Mouse (Mus musculus) layer of hippocampus, adult 18-20 months (tissue): ENCODE data around the gene Metrnl. TPM values are rescaled to one million over a fixed set of nuclear protein-coding genes. Genes with fewer than 3 reads are reported as not detected.
A peak's percentile ranks its signal among the peaks of the same experiment; 100 is the strongest.
"Not testable (repeated sequence)": the region's sequence is repeated elsewhere in the genome, so short reads cannot be mapped to it uniquely, and the experiment has no call there.

Experiments
- DNase-seq, 2 experiments: peaks; one replicate each; pipeline ENCODE4 v3.0.0; 2022; ENCODE audit warnings: low spot score in 2 of 2
- long read RNA-seq: library from polyadenylated mRNA; stranded (forward); transcript quantifications from one replicate; pipeline ENCODE4 v2.0.0, GENCODE M21; 2021
- total RNA-seq, 2 experiments: library from RNA; stranded (reverse); gene quantifications; 2 replicates each; pipeline ENCODE4 v1.2.3; 2021

Metrnl gene
- total RNA-seq = 10 to 100 TPM; 11.0 to 12.5 TPM
- long read RNA-seq, transcript Metrnl-201 (4 exons, 1,401 nt) = major isoform, 12 of 16 reads
- long read RNA-seq, partial matches to known transcripts = 1 of 16 reads
- long read RNA-seq, other reads (novel, unspliced or antisense) = 3 of 16 reads

DNA sequence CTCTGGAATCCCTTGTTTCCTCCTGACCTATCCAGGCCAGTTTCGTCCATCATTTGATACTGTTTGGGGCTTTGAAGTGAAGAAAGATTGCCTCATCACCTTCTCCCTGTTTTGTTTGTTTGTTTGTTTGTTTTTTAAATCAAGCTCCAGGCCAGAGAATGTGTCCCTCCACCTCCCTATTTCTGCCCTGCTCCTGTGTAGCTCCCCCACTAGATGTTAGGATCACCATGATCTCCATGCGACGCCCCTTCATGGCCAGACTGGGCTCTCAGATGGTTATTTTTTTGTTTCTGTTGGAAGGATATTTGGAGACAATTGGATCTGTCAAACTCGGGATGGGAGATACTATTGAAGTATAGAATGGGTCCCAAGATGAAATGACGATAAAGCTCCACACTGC is at the start of gene Metrnl:
Gene Metrnl (plus strand): TSS at position 301 of the 400 bp plus-strand sequence.
- no peak for DNase-seq

DNA sequence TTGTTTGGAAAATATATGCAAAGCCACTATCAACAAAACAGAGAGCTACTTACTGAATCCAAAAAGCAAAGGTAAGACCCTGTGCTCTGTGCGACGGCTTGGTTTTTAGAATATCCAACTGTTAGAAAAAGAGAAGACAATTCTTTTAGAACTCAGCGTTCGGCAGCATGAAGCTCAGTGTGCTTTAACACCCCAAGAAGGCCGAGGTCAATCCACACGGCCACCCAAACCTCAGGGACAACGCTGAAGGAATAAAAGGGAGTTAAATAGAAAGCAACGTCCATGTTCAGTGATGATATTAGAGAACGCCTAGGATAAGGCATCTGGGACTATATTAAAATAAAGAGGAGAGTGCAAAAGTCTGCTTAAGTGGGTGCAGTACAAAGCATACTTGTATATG is 49.8 kb upstream of the Metrnl start:
- no peak for DNase-seq

DNA sequence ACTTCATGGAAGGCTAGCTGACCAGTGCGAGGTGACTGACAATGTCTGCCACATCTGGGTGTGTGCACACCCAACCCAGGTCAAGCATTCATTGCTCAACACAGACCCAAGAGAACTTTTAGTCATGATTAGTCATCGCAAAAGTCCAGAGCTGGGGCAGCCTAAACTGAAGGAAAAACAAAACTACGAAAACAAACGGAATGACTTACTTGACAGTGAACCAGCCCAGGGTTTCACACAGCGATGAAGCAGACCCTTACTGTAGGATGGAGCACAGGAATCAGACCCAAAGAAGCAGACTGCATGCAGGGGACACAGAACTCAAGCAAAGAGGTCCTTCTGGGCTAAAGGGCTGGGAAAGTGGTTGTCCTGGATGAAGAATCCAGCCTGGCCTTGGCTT is 49.4 kb upstream of the Metrnl start:
- DNase-seq = no peak

DNA sequence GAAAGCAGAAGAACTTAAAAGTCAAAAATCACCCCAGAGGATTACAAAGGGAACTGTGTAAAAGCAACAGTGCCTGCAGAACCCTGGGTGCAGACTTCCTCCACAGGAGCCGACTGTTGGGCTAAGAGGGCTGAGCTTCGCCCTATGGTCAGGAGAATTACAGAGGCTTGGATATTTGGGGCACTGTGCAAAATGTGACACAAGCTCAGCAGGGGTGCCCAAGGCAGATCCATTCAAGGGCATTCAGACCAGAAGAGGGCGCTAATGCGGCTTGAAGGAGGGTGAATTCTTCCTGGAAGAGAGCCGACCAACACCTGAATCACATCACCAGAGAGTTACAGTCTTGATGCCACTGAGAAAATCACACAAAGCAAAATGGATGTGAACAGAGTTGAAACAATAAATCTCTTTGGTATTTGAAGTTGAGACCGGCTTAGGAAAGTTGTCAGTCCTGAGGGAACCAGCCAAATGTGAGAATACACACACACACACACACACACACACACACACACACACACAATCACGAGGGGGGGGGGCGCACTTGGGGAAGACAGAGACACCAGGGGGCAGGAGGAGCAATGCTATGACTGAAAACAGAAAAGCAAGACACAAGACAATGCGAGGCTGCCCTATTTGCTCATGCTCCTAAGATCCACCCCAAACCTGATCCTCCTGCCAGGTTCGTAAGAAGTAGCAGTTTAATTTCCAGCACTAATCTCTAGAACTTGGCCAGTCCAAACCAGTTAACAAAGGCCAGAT is 48.6 kb upstream of the Metrnl start:
- peak in 1 of 2 experiments; percentile 41 for DNase-seq

DNA sequence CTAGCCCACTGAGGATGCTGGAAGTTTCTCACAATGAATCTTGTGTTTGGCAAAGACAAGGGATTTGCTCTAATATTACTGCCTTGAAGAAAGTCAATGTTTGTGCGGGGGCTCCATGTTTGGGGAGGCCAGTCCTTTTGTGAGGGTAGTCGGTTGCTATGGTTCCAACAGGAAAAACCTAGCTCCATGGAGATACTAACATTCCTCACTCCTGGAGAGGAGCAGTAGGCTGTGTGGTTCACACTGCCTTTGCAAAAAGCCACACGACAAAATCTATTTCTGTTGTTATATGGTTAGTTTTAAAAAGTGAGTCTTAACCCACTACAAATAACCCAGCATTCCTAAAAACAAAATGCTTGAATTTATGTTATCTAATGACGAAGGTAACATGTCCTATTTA is 47.7 kb upstream of the Metrnl start:
- no peak for DNase-seq

DNA sequence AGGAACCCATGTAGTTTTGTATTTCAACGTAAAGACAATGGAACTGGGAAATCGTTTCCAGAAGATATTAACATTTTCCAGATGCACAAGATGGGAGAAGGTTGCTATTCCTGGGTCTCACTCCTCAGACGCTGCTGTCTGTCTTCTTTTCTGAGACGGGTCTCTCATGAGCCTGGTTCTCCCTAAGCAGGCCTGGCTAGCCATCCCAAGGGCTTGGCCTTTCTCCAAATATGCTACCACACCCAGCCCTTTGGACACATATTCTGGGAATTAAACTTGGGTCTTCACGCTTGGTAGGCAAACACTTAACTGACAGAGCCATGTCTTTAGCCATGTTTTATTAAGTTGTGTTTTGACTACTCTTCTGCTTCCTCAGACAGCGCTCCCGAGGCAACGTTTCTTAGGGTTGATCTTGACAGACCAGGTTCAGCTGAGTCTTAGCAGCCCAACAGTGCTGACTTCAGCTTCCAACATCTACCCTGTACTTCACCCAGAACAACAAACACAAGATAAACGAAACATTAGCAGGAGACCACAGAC is 46.9 kb upstream of the Metrnl start:
- DNase-seq = no peak

DNA sequence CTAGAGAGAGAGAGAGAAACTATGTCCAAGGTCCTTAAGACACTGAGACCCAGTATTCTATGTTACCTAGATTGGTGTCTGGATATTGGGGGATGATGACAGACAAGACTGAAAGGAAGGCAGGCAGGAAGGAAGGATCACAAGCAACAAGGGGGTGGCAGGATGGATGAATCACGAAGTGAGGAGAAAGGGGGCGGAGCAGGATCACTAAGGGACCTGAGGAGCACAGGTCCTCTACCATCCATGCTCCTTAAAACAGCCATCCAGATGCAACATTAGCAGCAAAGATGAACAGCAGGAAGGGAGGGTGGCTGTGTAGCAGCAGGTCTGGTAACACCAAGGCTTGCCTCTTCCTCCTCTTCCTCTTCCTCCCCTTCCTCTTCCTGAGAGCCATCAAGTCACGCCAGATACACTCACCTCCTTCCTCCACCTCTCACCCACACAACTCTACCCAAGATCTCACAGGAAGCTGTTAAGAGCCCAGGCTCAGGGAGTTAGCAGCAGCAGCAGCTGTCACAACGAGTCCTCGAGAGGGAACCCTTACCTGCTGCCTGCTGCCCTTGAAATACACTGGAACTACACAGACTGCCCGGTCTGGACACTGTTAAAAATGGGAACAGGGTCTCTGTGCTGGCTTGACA is 46.1 kb upstream of the Metrnl start:
- DNase-seq = no peak

DNA sequence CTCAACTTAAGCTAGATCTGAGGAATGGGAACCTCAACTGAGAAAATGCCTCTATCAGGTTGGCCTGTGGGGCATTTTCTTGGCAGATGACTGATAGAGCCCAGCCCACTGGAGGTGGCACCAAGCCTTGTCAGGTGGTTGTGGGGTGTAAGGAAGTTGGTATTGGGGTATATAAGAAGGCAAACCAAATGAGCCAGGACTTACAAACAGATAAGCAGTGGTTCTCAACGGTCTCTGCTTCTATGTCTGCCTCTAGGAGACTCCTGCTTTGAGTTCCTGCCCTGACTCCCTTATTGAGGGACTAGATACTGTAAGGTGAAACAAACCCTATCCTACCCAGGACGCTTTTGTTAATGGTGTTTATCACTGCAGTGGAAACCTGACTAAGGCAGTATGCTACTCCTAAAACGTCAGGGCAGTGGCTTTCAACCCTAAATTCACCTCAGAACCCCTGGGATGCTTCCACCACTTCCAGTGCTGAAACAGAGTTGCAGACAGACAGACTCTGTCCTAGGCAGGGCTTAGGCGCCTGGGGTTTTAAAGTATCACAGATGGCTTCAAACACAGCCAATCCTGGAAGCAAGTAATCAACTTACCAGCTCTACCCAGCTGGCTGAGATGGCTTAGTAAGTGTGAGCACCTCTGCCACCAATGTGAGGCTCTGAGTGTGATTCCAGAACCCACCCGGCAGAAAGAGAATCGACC is 45.4 kb upstream of the Metrnl start:
- DNase-seq = no peak

DNA sequence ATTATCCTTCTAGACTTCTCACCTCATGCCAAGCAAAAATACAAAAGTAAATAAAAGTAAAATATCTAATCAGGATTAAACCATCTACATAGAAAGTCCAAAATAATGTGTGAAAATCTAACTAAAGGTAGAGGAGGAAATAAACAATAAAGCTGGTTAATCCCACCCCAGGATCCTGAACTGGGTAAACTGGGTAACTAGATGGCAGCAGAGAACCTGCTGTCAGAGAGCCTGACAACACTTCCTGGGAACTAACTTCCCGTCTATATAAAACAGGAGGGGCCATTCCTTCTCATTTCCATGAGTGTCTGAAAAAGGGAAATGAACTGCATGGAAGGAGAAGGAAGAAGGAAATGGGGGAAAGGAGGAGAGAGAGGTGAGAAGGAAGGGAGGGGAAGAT is 43.2 kb upstream of the Metrnl start:
- no peak for DNase-seq

DNA sequence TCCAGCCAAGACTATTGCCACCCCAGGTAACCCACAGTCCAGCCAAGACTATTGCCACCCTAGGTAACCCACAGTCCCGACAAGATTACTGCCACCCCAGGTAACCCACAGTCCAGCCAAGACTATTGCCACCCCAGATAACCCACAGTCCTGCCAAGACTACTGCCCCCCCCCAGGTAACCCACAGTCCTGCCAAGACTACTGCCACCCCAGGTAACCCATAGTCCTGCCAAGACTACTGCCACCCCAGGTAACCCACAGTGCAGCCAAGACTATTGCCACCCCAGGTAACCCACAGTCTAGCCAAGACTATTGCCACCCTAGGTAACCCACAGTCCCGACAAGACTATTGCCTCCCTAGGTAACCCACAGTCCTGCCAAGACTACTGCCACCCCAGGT is 40.7 kb upstream of the Metrnl start:
- DNase-seq = not testable (repeated sequence)

DNA sequence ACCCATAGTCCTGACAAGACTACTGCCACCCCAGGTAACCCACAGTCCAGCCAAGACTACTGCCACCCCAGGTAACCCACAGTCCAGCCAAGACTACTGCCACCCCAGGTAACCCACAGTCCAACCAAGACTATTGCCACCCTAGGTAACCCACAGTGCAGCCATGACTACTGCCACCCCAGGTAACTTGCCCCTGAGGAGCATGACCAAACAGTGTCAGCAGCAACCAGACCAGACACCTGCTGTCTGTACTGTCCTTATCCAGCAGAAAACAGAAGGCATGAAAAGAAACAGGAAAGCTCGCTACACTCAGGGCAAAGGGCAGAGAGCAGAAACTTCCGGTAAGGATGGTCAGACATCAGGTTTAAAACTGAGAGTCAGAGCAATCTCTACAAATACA is 40.2 kb upstream of the Metrnl start:
- no peak for DNase-seq

DNA sequence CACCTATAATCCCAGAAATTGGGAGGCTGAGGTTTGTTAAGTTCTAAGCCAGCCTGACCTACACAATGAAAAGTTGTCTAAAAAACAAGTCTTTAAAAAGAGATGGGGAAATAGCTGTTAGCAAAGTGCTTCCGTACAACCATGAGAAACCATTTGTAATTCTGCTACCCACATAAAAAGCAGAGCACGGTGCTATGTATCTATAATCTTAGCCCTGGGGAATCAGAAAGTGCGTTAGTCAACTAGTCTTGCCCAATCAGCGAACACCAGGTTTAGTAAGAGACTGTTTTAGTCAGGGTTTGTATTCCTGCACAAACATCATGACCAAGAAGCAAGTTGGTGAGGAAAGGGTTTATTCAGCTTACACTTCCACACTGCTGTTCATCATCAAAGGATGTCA is 33.8 kb upstream of the Metrnl start:
- DNase-seq = no peak

DNA sequence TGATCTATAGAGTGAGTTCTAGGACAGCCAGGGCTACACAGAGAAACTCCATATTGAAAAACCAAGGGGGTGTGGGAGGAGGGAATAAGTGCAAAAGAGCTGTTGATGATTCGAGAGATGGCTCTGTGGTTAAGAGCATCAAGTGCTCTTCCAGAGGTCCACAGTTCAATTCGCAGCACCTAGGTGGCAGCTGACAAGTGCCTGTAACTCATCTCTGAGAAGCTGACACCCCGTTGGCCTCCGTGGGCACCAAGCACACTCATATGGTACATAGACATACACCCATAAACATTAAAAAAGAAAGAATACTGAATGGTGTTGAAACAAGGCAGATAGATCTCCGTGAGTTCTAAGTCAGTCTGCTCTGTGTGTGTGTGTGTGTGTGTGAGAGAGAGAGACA is 32.6 kb upstream of the Metrnl start:
- DNase-seq = no peak

DNA sequence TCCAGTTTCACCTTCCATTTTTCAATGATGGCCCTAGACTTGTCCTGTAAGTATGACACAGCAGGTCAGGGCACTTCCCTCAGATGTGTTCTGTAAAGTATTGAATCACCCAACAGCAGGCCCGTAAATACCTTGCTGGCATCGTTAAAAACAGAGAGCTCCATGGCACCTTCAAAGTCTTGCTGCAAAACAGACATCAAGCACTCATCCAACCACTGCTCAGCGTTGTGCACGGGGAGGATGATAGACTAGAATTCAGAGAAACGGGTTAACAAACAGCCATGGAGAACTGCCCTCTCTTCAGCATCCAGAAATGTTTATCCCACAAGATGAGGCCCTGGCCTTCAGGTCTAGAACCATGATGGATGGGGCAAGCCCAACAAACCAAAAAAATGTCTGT is 30.4 kb upstream of the Metrnl start:
- no peak for DNase-seq

DNA sequence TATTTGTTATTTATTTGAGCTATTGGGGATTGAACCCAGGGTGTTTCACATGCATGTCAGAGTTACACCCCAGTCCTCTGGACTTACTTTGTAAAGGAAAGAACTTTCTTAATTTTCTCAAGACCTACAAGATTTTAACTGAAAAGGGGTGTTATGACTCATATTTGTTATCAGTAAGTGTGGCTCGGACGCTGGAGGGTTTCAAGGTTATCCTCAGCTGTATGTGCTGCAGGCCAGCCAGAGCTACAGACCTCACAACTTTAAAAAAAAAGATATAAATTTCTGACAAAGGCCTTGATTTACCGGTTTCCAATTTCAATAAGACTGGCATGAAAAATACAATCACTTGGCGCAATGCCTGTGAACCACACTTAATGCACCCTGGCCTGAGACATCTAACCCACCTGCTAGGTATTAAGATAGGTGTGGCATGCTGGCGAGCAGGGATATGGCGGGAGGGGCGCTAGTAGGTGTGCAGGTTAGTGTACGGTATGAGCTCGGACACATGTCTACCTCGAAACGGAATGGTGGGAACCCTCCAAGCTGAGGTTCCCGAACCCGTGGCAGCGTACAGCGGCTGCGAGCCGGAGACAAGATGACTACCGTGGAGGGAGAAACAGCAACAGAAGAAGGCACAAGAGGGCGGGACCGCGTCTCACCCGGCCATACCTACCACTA is 28.9 kb upstream of the Metrnl start:
- DNase-seq = no peak

DNA sequence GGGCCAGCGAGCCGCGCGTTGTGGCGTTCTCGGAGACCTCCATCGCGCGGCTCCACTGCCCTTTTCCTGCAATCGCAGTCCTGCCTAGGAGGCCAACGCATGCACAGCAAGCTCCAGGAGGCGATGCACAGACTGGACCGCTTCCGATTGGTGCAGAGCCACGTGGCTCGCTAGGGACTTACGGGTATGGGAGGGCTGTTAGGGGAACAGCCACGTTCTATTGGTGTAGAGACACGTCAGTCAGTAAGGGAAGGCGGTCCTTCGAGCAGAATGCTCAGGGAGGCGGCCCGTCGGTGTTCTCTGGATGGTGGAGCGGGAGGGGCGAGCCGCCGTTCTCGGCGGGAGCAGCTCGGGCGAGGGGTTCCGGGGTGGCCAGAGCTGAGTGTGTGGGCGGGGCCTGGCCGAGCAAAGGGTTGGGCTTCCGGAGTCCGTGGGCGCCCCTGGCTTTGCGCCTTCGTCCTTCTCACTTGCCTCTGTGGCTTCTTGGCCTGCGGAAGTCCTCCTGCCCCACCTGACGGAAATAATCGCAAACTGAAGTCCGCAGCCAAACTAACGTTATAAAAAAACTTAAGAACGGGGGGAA is 28.3 kb upstream of the Metrnl start, which contains the start of gene B3gntl1:
Gene B3gntl1 (minus strand): TSS at position 164 of the 583 bp plus-strand sequence.
- peak; percentile 99 to 100 for DNase-seq

DNA sequence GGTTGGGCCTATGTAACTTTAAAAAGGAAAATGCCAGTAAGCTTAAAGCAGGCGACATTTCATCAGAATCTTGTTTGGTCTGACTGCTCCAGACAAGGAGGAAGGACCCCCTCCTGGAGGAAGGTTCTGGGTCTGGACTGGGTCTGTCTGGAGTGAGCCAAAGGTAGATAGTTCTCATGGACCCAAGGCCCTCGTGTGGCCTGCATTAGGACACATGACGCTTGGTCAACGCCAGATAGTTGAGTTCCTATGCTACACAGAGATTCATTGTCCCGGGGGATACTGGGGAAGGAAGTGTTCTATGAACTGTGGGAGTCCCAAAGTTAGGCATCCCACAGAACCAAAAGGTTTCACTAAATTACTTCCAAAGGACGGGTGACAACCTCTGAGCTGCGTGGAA is 27.7 kb upstream of the Metrnl start:
- no peak for DNase-seq

DNA sequence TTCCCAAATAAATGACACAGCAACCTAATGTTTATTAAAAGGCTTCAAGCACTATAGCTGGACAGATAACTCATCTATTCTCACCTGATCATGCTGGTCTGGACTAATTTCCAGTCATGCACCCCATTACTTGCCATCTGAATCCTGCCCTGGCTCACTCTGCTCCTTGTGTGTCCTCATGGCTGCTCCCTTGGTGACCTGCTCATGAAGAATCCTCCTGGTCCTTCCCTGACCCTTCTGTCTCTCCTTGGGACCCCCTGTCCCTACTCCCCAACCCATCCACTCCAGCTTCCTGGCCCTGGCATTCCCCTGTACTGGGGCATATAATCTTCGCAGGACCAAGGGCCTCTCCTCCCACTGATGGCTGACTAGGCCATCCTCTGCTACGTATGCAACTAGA is 24.5 kb upstream of the Metrnl start:
- DNase-seq = no peak

DNA sequence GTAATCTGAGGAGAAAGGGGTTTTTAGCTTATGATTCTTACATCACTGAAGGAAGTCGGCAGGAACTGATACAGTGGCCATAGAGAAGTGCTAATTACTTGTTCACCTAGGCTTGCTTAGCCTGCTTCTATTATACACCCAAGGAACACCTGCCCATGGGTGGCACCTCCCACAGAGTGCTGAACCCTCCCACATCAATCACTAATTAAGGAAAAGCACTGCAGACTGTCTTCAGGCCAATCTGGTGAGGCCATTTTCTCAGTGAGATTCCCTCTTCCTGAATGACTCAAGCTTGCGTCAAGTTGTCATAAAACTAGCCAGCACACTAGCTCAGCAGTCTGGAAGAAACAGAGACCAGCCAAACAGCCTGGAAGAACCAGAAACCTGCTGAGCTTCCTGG is 21.8 kb upstream of the Metrnl start:
- no peak for DNase-seq

DNA sequence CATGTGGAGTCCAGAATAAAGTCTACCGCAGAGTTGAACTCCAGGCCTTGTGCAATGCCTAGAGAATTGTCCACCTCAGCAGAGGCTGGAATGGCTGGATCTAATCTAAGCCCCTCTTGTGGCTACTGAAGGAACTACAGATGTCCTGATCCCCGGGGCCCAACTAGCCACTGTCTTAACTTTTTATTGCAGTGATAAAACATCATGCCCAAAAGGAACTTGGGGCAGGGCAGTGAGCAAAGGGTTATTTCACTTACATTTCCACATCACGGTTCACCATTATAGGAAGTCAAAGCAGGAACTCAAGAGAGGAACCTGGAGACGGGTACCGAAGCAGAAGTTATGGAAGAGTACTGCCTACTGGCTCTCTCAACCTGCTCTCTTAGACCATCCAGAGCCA is 20.6 kb upstream of the Metrnl start:
- no peak for DNase-seq

DNA sequence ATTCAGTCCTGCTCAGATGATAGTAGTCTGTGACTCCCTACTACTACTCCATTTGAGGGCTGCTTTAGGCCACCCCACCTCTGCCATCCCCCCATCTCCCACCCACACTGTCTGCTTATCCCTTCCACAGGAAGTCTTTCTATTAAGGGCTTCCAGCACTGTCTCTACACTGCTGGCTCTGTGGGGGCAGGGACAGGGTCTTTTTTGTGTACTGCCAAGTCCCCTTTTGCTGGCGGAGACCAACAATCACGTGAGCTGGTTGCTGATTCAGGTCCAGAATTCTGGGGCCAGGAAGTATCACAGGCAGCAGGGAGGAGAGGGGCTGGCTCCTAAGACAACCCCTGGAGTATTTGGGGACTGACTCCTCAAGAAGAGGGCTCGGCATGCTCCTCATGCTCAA is 18.1 kb upstream of the Metrnl start:
- no peak for DNase-seq
